Mouse (Mus musculus): ENCODE data around the gene Hist1h2an. TPM values are rescaled to one million over a fixed set of nuclear protein-coding genes. Genes with fewer than 3 reads are reported as not detected.
"Not testable (repeated sequence)": the region's sequence is repeated elsewhere in the genome, so short reads cannot be mapped to it uniquely, and the experiment has no call there.

The Hist1h2an gene
- total and polyA plus RNA-seq, 3 experiments: 18.0 to 76.2 (median 62.3) TPM

GRCm38 (mm10) chr13:21810073-21810472, 23.1 kb upstream of the Hist1h2an start, which contains the start of the genes Hist1h2bq and Hist1h2ao:
Hist1h2bq (minus strand) TSS chr13:21810197.
Hist1h2ao (plus strand) TSS chr13:21810465.
- not testable (repeated sequence) for H3K4me3 ChIP-seq (ENCODE audit: low read depth, low read length); H3K36me3 ChIP-seq (replicated peaks); H3K4me1 ChIP-seq (ENCODE audit: insufficient read depth, low read depth, low read length); H3K9me3 ChIP-seq (replicated peaks); DNase-seq (ENCODE audit: low spot score); H3K27me3 ChIP-seq (ENCODE audit: insufficient read depth, low read length)
- peak; percentile 83 for ATAC-seq (ENCODE audit: extremely low read depth, insufficient number of reproducible peaks, low FRiP score, poor library complexity, severe bottlenecking)

DNA sequence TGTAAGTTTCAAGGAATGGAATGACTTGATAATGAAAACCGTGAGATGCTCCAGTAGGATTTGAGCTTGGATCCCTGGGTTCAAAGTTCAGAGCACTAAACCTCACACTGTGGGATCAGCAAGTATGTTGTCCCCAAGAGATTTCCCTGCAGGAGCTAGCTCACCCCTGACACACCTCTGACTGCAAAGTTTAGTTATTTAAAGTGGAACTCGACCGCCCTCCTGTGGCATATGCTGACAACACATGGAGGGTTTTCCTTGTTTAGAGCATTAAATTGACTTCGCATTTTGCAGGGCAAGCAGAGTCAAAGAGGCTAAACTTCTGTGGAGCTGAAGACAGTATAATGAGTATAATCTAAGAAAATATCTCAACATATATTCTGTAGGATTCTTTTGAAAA, 16.0 kb upstream of the Hist1h2an start:
- not testable (repeated sequence) for H3K27me3 ChIP-seq (ENCODE audit: insufficient read depth, low read length); H3K9me3 ChIP-seq (replicated peaks); H3K36me3 ChIP-seq (replicated peaks); H3K4me3 ChIP-seq (ENCODE audit: low read depth, low read length); H3K4me1 ChIP-seq (ENCODE audit: insufficient read depth, low read depth, low read length); DNase-seq (ENCODE audit: low spot score)
- peak; percentile 66 for ATAC-seq (ENCODE audit: extremely low read depth, insufficient number of reproducible peaks, low FRiP score, poor library complexity, severe bottlenecking)

DNA sequence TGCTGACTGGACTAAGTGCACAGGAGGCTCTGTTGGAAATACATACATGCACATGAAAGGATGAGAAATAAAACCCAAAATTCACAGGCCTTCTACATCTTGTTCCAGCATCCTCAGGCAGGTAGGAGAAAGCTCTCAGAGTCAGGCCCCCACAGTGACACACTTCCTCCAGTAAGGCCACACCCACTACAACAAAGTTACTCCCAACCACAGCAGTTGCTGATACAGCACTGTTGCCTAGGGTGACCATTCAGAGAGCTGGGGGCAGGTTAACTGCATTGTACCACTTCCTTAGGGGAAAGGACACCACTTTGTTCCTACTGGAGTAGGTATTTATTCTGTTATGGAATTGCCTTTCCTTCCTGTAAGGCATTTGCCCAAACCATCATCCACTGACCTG, 10.1 kb upstream of the Hist1h2an start:
- not testable (repeated sequence) for H3K4me3 ChIP-seq (ENCODE audit: low read depth, low read length); H3K4me1 ChIP-seq (ENCODE audit: insufficient read depth, low read depth, low read length); ATAC-seq (ENCODE audit: extremely low read depth, insufficient number of reproducible peaks, low FRiP score, poor library complexity, severe bottlenecking); H3K27me3 ChIP-seq (ENCODE audit: insufficient read depth, low read length); H3K36me3 ChIP-seq (replicated peaks); DNase-seq (ENCODE audit: low spot score); H3K9me3 ChIP-seq (replicated peaks)

GRCm38 (mm10) chr13:21795584-21795983, 8.6 kb upstream of the Hist1h2an start:
- H3K4me3 ChIP-seq (ENCODE audit: low read depth, low read length): no peak overlapping the region
- H3K36me3 ChIP-seq (replicated peaks): no peaks in the 10 kb centered on the region
- no peak for ATAC-seq (ENCODE audit: extremely low read depth, insufficient number of reproducible peaks, low FRiP score, poor library complexity, severe bottlenecking)
- no peak for DNase-seq (ENCODE audit: low spot score)
- no peaks in the 10 kb centered on the region for H3K27me3 ChIP-seq (ENCODE audit: insufficient read depth, low read length)
- peaks cover under 1% of the 10 kb centered on the region; the same call in 1 of the 2 replicates for H3K4me1 ChIP-seq (ENCODE audit: insufficient read depth, low read depth, low read length)
- H3K9me3 ChIP-seq (replicated peaks): no peaks in the 10 kb centered on the region
- TF ChIP-seq POLR2AphosphoS5 (IDR thresholded peaks at IDR 0.05; ENCODE audit: insufficient replicate concordance, low read depth, low read length): no peak
- no peak for TF ChIP-seq GATA2 (IDR thresholded peaks at IDR 0.05; ENCODE audit: borderline replicate concordance, low read depth, low read length)
- TF ChIP-seq CTCF (IDR thresholded peaks at IDR 0.05; ENCODE audit: low read depth, low read length): no peak
- TF ChIP-seq TAL1 (conservative IDR thresholded peaks at IDR 0.05; ENCODE audit: low read depth, low read length): no peak
- no peak for TF ChIP-seq GATA1 (IDR thresholded peaks at IDR 0.05; ENCODE audit: borderline replicate concordance, low read length)

DNA sequence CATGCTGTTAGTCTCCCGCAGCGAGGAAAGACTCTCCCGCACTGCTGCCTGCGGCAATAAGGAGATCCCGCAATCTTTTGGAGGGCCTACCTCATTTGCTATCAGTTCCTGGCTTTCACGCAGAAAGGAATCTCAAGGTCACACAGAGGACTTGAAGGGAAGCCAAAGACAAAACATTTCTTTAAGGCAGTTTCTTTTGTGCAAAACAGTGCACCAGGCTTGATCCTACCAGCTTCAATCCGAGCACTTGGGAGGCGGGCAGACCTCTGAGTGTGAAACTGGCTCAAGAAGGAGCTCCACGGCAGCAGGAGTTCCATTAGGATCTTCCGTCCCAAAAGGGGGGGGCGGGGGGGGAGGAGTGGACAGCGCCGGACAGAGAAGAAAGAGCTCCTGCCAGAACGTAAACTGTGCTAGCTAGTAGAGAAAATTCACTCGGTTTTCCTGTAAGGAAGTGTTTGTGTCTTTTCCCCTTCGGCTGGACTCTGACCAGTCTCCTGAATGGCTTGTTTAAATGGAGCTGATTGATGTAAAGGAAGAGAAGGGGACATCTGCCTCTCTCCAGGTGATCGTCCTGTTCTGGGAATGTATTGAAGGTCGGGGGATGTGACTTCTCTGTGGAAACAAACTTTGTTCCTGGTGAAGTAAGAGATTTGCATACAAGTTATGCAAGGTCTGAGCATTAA, 3.7 kb upstream of the Hist1h2an start:
- ATAC-seq (ENCODE audit: extremely low read depth, insufficient number of reproducible peaks, low FRiP score, poor library complexity, severe bottlenecking) (no peak), DNase-seq (ENCODE audit: low spot score) (no peak)
- Histone ChIP-seq H3K36me3 (replicated peaks) (no peaks in the 10 kb centered on the region), H3K4me3 (ENCODE audit: low read depth, low read length) (no peak overlapping the region), H3K9me3 (replicated peaks) (no peaks in the 10 kb centered on the region), H3K4me1 (ENCODE audit: insufficient read depth, low read depth, low read length) (peaks cover 21% of the 10 kb centered on the region), H3K27me3 (ENCODE audit: insufficient read depth, low read length) (no peaks in the 10 kb centered on the region)
- no peak for TF ChIP-seq GATA1 (IDR thresholded peaks at IDR 0.05; ENCODE audit: borderline replicate concordance, low read length)
- TF ChIP-seq GATA2 (IDR thresholded peaks at IDR 0.05; ENCODE audit: borderline replicate concordance, low read depth, low read length): no peak
- TF ChIP-seq POLR2AphosphoS5 (IDR thresholded peaks at IDR 0.05; ENCODE audit: insufficient replicate concordance, low read depth, low read length): no peak
- no peak for TF ChIP-seq CTCF (IDR thresholded peaks at IDR 0.05; ENCODE audit: low read depth, low read length)
- no peak for TF ChIP-seq TAL1 (conservative IDR thresholded peaks at IDR 0.05; ENCODE audit: low read depth, low read length)

DNA sequence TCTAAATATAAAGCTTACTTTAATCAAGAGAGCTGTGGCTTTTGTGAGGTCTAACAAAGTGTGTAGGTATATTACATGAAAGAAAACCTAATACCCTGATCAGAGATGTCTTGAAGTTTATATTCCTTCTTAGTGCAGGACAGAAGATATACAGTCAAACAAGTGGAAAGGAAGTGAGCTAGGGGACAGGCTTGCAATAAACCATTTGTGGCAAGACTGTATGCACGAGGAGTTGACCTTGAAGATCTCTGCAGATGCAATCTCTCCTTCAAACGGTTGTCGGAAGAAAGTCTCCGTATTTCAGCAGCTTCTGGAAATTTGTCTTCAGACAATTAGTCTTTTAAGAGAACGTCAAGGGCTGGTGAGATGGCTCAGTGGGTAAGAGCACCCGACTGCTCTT, 2.9 kb upstream of the Hist1h2an start:
- H3K36me3 ChIP-seq (replicated peaks): no peaks in the 10 kb centered on the region

More for the DNA sequence above, 2.9 kb upstream of the Hist1h2an start:
- ATAC-seq (ENCODE audit: extremely low read depth, insufficient number of reproducible peaks, low FRiP score, poor library complexity, severe bottlenecking) (no peak), DNase-seq (ENCODE audit: low spot score) (no peak)
- Histone ChIP-seq H3K9me3 (replicated peaks) (no peaks in the 10 kb centered on the region), H3K27me3 (ENCODE audit: insufficient read depth, low read length) (no peaks in the 10 kb centered on the region), H3K4me3 (ENCODE audit: low read depth, low read length) (no peak overlapping the region), H3K4me1 (ENCODE audit: insufficient read depth, low read depth, low read length) (peaks cover 21% of the 10 kb centered on the region)
- TF ChIP-seq POLR2AphosphoS5 (IDR thresholded peaks at IDR 0.05; ENCODE audit: insufficient replicate concordance, low read depth, low read length) (no peak), GATA1 (IDR thresholded peaks at IDR 0.05; ENCODE audit: borderline replicate concordance, low read length) (no peak), TAL1 (conservative IDR thresholded peaks at IDR 0.05; ENCODE audit: low read depth, low read length) (no peak), GATA2 (IDR thresholded peaks at IDR 0.05; ENCODE audit: borderline replicate concordance, low read depth, low read length) (no peak), CTCF (IDR thresholded peaks at IDR 0.05; ENCODE audit: low read depth, low read length) (no peak)
